8 mouse cellular contexts compared by ENCODE assay signal in genomic region chr8:11477811-11478761, GRCm38 (mm10). TPM values are rescaled to one million over a fixed set of nuclear protein-coding genes. Genes with fewer than 3 reads are reported as not detected.
DNase-seq lines count a peak whose midpoint lies in the region; ATAC-seq and TF ChIP-seq lines count a peak whose summit lies in the region.

Rab20 (minus strand) TSS chr8:11478710.

- TF ChIP-seq POLR2A in cerebellum, adult 2 months (IDR thresholded peaks at IDR 0.05; ENCODE audit: borderline replicate concordance, insufficient read depth, low read length): no peak

- TF ChIP-seq CTCF in cerebellum, adult 2 months (IDR thresholded peaks at IDR 0.05; ENCODE audit: borderline replicate concordance, insufficient read depth, low read depth, low read length): no peak

- no peaks in the 10 kb centered on the region for H3K9me3 ChIP-seq in forebrain, embryonic 15.5 days
- no peaks in the 10 kb centered on the region for H3K9me3 ChIP-seq in limb, embryonic 10.5 days (replicated peaks)
- H3K9me3 ChIP-seq in midbrain, embryonic 10.5 days (replicated peaks): no peaks in the 10 kb centered on the region
- no peaks in the 10 kb centered on the region for H3K9me3 ChIP-seq in stomach, embryonic 14.5 days (ENCODE audit: control insufficient read depth, low read depth, low read length)

- H3K4me2 ChIP-seq in forebrain, embryonic 15.5 days (replicated peaks): peak within 1 kb of the TSS; percentile 91
- H3K4me2 ChIP-seq in stomach, embryonic 14.5 days (replicated peaks; ENCODE audit: low read depth, low read length): peak within 1 kb of the TSS; percentile 100

- peaks cover 2% of the 10 kb centered on the region; the same call in 1 of the 2 replicates for H3K27me3 ChIP-seq in cerebellum, adult 2 months (ENCODE audit: control insufficient read depth, insufficient read depth, low read length)
- peaks cover 69% of the 10 kb centered on the region for H3K27me3 ChIP-seq in forebrain, embryonic 15.5 days
- peaks cover 99% of the 10 kb centered on the region for H3K27me3 ChIP-seq in limb, embryonic 10.5 days (ENCODE audit: low read depth, poor library complexity, severe bottlenecking)
- H3K27me3 ChIP-seq in midbrain, embryonic 10.5 days (ENCODE audit: low read depth, poor library complexity, severe bottlenecking): peaks cover 98% of the 10 kb centered on the region
- H3K27me3 ChIP-seq in stomach, embryonic 14.5 days (ENCODE audit: control insufficient read depth, insufficient read depth, low read length): peaks cover 5% of the 10 kb centered on the region; the same call in 1 of the 2 replicates

- under 1% methylated on average over 69 of the region's 69 CpGs for WGBS in cerebellum, adult 2 months
- WGBS in forebrain, embryonic 15.5 days: under 1% methylated on average over 69 of the region's 69 CpGs
- under 1% methylated on average over 69 of the region's 69 CpGs for WGBS in limb, embryonic 10.5 days
- WGBS in midbrain, embryonic 10.5 days: under 1% methylated on average over 69 of the region's 69 CpGs
- WGBS in stomach, embryonic 14.5 days: under 1% methylated on average over 69 of the region's 69 CpGs

- ATAC-seq in forebrain, embryonic 15.5 days (replicated peaks): peak; percentile 83
- peak; percentile 43 to 74; a peak in 3 of 4 replicates for ATAC-seq in hematopoietic stem cell, adult 5-6 weeks (replicated peaks in 1 of 2; ENCODE audit: insufficient read depth in 1 of 2, low FRiP score in 2 of 2, low TSS enrichment in 1 of 2, low read depth in 1 of 2, poor library complexity in 2 of 2, severe bottlenecking in 2 of 2)
- ATAC-seq in stomach, embryonic 14.5 days (ENCODE audit: insufficient number of reproducible peaks, insufficient read depth, low FRiP score, low read depth): peak; percentile 72

- H3K4me3 ChIP-seq in cerebellum, adult 2 months (replicated peaks; ENCODE audit: insufficient read depth, low read depth, low read length): peak within 1 kb of the TSS; percentile 30
- H3K4me3 ChIP-seq in forebrain, embryonic 15.5 days: peak within 1 kb of the TSS; percentile 46
- H3K4me3 ChIP-seq in limb, embryonic 10.5 days: peak within 1 kb of the TSS; percentile 62
- peak within 1 kb of the TSS; percentile 64 for H3K4me3 ChIP-seq in midbrain, embryonic 10.5 days
- peak within 1 kb of the TSS; percentile 61 for H3K4me3 ChIP-seq in stomach, embryonic 14.5 days (ENCODE audit: low read depth, low read length)

- H3K4me1 ChIP-seq in cerebellum, adult 2 months (ENCODE audit: control insufficient read depth, insufficient read depth, low read length): no peaks in the 10 kb centered on the region
- H3K4me1 ChIP-seq in forebrain, embryonic 15.5 days: peaks cover 22% of the 10 kb centered on the region
- peaks cover 60% of the 10 kb centered on the region for H3K4me1 ChIP-seq in limb, embryonic 10.5 days
- H3K4me1 ChIP-seq in midbrain, embryonic 10.5 days: peaks cover 61% of the 10 kb centered on the region
- H3K4me1 ChIP-seq in stomach, embryonic 14.5 days (ENCODE audit: control insufficient read depth, insufficient read depth, low read length): peaks cover 17% of the 10 kb centered on the region

- peak in 1 of 2 experiments; percentile 19 for DNase-seq in cerebellum, adult 2 months
- no peak for DNase-seq in cerebellum, adult 9-11 months
- DNase-seq in adrenal gland, adult (ENCODE audit: inconsistent age in 2 of 2, low spot score in 1 of 2): peak; percentile 81 to 94
- peak; percentile 89 for DNase-seq in limb, embryonic 10.5 days (ENCODE audit: low spot score)
- DNase-seq in midbrain, embryonic 10.5 days (ENCODE audit: low spot score): peak; percentile 77

- H3K9ac ChIP-seq in forebrain, embryonic 15.5 days (replicated peaks): peak within 1 kb of the TSS; percentile 42
- peak within 1 kb of the TSS; percentile 25; the same call in 1 of the 2 replicates for H3K9ac ChIP-seq in stomach, embryonic 14.5 days (replicated peaks; ENCODE audit: low read depth, low read length)

- no peak within 1 kb of the TSS for H3K27ac ChIP-seq in cerebellum, adult 2 months (ENCODE audit: insufficient read depth, low read length)
- H3K27ac ChIP-seq in forebrain, embryonic 15.5 days (replicated peaks): no peak within 1 kb of the TSS
- H3K27ac ChIP-seq in limb, embryonic 10.5 days: 0 out of 2 replicates have a peak within 1 kb of the TSS, but pooled peaks have one; percentile 42
- H3K27ac ChIP-seq in midbrain, embryonic 10.5 days (replicated peaks): no peak within 1 kb of the TSS; the same call in 1 of the 2 replicates
- H3K27ac ChIP-seq in stomach, embryonic 14.5 days (ENCODE audit: low read length): no peak within 1 kb of the TSS

- no peaks in the 10 kb centered on the region for H3K36me3 ChIP-seq in forebrain, embryonic 15.5 days
- no peaks in the 10 kb centered on the region for H3K36me3 ChIP-seq in limb, embryonic 10.5 days
- no peaks in the 10 kb centered on the region for H3K36me3 ChIP-seq in midbrain, embryonic 10.5 days
- H3K36me3 ChIP-seq in stomach, embryonic 14.5 days (ENCODE audit: control insufficient read depth, insufficient read depth, low read length): no peaks in the 10 kb centered on the region

RNA-seq across cellular contexts. Expression of gene Rab20, which starts in this region (rescaled TPM):
- polyA plus RNA-seq in cerebellum, adult 2 months (2012; rRNA removed): 0.62 and 1.1 TPM in 2 replicates
- 0.91 and 1.2 TPM in 2 replicates for polyA plus RNA-seq in forebrain, embryonic 15.5 days (2015; fragmentation: Nextera tagmentation; extraction: Ambion mirVana)
- 5.0 and 6.4 TPM in 2 replicates for total RNA-seq in hematopoietic stem cell, adult 5-6 weeks (2017)
- polyA plus RNA-seq in limb, embryonic 10.5 days (2016; fragmentation: Nextera tagmentation; extraction: Ambion mirVana): 0.99 and 1.9 TPM in 2 replicates
- polyA plus RNA-seq in midbrain, embryonic 10.5 days (2016; fragmentation: Nextera tagmentation; extraction: Ambion mirVana): 0.60 and 1.3 TPM in 2 replicates
- polyA plus RNA-seq in stomach, embryonic 14.5 days (2014; fragmentation: Nextera tagmentation; extraction: Ambion mirVana): 4.6 and 6.2 TPM in 2 replicates
